Mouse (Mus musculus): Measurements from ENCODE around the gene Ints14.

- no peak for TF ChIP-seq CTCF (IDR thresholded peaks at IDR 0.05; ENCODE audit: low read depth)
- no peak for TF ChIP-seq EP300 (IDR thresholded peaks at IDR 0.05; ENCODE audit: low read depth)
Measured at GRCm38 (mm10) chr9:64985807-64986206, 25.1 kb downstream of the Ints14 start.

Data from heart, postnatal 0 days (tissue).